Mouse (Mus musculus): ENCODE data around the gene Nkiras2.

DNA sequence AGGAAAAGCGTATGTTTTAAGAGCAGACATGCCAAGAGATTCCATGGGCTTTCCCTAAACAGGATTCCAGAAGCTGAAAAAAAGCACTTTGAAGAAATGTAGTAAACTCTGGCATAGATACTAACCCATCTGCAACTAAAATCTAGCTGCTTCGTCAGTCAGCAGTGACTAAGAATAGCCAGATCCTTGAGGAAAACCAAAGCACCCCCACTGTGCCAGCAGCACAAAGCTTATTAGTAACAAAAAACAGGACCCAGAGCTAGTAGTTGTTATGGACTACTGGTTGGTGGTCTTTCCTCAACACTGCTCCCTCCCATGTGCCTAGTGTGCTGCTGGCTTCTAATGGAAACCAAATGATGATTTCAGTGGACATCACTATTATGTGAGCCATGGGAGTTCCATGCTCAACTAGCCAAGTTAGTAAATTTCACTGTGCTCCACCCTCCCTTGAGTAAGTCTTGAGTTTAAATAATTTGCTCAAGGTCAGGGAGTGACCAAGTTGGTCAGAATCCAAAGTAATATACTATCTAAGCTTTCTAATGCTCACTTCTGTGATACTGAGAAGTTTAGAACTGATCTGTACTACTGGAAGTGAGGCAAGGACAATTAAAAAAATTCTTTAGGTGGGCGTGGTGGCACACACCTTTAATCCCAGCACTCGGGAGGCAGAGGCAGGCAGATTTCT is 14.6 kb upstream of the Nkiras2 start:
- no peak for TF ChIP-seq CTCF (IDR thresholded peaks at IDR 0.05; ENCODE audit: low read depth)
- TF ChIP-seq EP300 (IDR thresholded peaks at IDR 0.05; ENCODE audit: low read depth) = no peak

Data from liver, embryonic 14.5 days (tissue).